Mouse (Mus musculus): ENCODE measurements around the gene Cwc22. TPM values are rescaled to one million over a fixed set of nuclear protein-coding genes. Genes with fewer than 3 reads are reported as not detected.

The Cwc22 gene
- polyA plus RNA-seq, 1 experiment from 2014 or later, result 25.7 TPM

DNA sequence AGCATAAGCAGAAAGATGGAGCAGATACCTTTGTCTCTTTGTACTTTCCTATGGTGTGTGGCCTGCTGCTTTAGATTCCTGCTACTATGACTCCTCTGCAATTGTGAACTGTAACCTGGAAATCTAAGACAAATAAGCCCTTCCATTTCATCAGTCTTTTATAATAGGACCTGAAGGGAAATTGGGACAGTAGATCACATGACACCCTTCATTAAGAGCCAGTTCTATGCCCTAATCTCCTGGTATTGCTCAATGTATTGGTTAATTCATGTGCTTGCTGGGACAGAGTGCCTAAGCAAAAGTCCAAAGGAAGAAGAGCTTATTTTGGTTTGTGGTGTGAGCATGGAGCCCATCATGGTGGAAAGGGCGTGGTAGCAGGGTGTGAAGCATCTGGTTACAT, 107.5 kb downstream of the Cwc22 start:
- H3K36me3 ChIP-seq, result no peaks in the 10 kb centered on the region
- H3K4me1 ChIP-seq, result no peaks in the 10 kb centered on the region
- no peak overlapping the region for H3K4me3 ChIP-seq
- H3K27me3 ChIP-seq, result no peaks in the 10 kb centered on the region
- no peak overlapping the region for H3K4me2 ChIP-seq (replicated peaks)
- no peak overlapping the region for H3K9ac ChIP-seq (replicated peaks)
- ATAC-seq (replicated peaks), result no peak
- 87% methylated on average over 1 of the region's 1 CpGs for WGBS
- no peaks in the 10 kb centered on the region for H3K9me3 ChIP-seq
- H3K27ac ChIP-seq (replicated peaks), result no peak overlapping the region

DNA sequence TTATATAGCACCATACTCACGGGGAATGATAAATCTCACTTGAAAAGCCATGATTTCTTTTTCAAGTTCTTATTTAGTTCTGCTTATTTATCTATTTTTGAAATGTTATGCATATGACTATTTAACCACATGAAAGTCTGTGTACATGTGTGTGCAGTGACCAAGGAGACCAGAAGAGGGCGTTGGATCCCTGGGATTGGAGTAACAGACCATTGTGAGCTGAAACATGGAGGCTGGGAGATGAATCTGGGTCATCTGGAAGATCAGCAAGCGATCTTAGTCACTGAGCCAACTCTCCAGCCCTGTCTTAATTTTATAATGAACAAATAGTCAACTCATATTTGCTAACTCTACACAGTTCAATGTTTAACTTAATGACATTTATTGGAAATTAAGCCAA, 110.4 kb downstream of the Cwc22 start:
- ATAC-seq (replicated peaks), result no peak
- 57% methylated on average over 3 of the region's 3 CpGs for WGBS
- no peaks in the 10 kb centered on the region for H3K9me3 ChIP-seq

More for the DNA sequence above, 110.4 kb downstream of the Cwc22 start:
- H3K4me2 ChIP-seq (replicated peaks), result no peak overlapping the region
- no peak overlapping the region for H3K4me3 ChIP-seq
- H3K36me3 ChIP-seq, result no peaks in the 10 kb centered on the region
- no peak overlapping the region for H3K9ac ChIP-seq (replicated peaks)
- no peak overlapping the region for H3K27ac ChIP-seq (replicated peaks)
- H3K4me1 ChIP-seq, result no peaks in the 10 kb centered on the region
- no peaks in the 10 kb centered on the region for H3K27me3 ChIP-seq

Other genes with a start within 250 kb of the Cwc22 start
- gene Zfp385b, start 126.7 kb downstream of the Cwc22 start, polyA plus RNA-seq (2015; fragmentation: Nextera tagmentation; extraction: Ambion mirVana), result 8.1 and 8.3 TPM in 2 replicates